Mouse (Mus musculus) layer of hippocampus, adult 2 months (tissue): ENCODE data around the gene Prpsap2. TPM values are rescaled to one million over a fixed set of nuclear protein-coding genes. Genes with fewer than 3 reads are reported as not detected.
"Not testable (repeated sequence)": the region's sequence is repeated elsewhere in the genome, so short reads cannot be mapped to it uniquely, and the experiment has no call there.

Experiments
- DNase-seq, 2 experiments: peaks; one replicate each; pipeline ENCODE4 v3.0.0; 2022; ENCODE audit warnings: low spot score in 2 of 2
- H3K27ac ChIP-seq: fragments of 200-600 bp; 2 replicates; pipeline ENCODE4 v1.8.1; 2022
- H3K4me3 ChIP-seq: fragments of 200-600 bp; 2 replicates; pipeline ENCODE4 v1.8.1; 2022; ENCODE audit warnings: mild to moderate bottlenecking
- CTCF ChIP-seq: fragments of 200-600 bp; conservative IDR thresholded peaks from 2 replicates; pipeline ENCODE4 v1.8.1; 2022; ENCODE audit warnings: antibody characterized with exemption, mild to moderate bottlenecking, moderate library complexity
- long read RNA-seq, 2 experiments: library from polyadenylated mRNA; stranded (forward); transcript quantifications; one replicate each; pipeline ENCODE4 v2.0.0; 2021; ENCODE audit warnings: borderline mapping rate in 2 of 2
- total RNA-seq, 2 experiments: library from RNA; stranded (reverse); gene quantifications; 2 replicates each; pipeline ENCODE4 v1.2.3; 2021

The Prpsap2 gene
- total RNA-seq, result 10 to 100 TPM; 50.8 to 51.0 TPM
- long read RNA-seq, experiment 1, transcript Prpsap2-201 (12 exons, 1,837 nt), result major isoform, 8 of 13 reads
- long read RNA-seq, experiment 1, partial matches to known transcripts, result 2 of 13 reads
- long read RNA-seq, experiment 1, other reads (novel, unspliced or antisense), result 1 of 13 reads
- long read RNA-seq, experiment 2, transcript Prpsap2-201 (12 exons, 1,837 nt), result major isoform, 7 of 13 reads
- long read RNA-seq, experiment 2, partial matches to known transcripts, result 2 of 13 reads
- long read RNA-seq, experiment 2, other reads (novel, unspliced or antisense), result 2 of 13 reads

DNA sequence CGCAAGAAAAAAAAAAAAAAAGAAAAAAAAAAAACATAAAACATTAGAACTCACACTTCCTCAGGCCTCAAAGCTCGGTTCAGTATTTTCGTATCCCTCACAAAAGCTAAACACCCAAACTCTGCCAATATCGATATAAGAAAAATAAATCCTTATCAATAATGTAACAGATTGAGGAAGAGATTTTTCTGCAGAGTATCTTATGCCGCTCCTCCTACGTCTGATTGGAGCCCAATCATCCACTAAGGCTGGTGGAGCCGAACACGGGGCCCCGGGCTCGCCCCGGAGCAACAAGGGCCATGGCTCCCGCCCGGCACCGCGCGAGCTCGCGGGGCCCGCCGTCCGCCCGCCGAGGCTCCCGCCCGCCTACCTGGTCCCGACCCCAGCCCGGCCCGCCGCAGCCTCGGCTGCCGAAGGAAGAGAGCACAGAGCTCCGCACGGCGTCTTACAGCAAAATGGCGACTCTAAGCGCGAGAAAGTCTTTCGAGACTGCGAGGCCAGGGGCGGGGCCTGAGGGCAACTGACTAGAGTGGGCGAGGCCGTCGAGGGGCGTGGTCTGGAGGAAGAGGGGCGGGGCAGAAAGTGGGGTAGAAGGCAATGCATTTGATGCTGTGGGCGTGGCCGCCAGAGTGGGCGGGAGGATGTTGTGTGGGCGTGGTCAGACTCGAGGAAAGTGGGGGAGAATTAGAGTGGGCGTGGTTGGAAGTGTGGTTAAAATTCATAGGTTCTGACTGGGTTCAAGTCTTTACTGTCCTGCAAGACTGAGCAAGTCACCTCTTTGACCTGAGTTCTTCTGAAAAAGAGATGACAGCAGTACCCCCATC, at the start of gene Prpsap2:
Gene Prpsap2, minus strand, starts transcription at position 505 of the 824 bp plus-strand sequence.
- H3K4me3 ChIP-seq, result peak within 1 kb of the TSS; percentile 75
- peak; percentile 97 to 98 for DNase-seq
- H3K27ac ChIP-seq, result peak within 1 kb of the TSS; percentile 85
- no peak for TF ChIP-seq CTCF

DNA sequence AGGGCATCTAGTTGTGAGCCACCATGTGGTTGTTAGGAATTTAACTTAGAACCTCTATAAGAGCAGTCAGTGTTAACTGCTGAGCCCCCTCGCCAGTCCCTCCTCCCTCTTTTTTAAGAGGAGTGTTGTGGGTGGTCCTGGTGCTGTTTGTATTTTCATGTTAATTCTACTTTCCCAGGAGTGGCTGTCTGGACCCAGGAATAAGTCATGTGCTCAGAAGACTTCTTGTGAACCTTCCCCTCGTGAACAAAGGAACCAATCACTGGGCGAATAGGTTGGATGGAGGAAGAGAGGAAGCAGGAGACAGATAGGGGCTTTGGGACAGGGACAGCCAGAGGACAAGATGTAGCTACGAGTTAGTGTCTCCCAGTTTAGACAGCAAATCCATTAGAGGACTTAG, 47.9 kb upstream of the Prpsap2 start:
- Histone ChIP-seq H3K27ac (no peak overlapping the region), H3K4me3 (no peak overlapping the region)
- no peak for DNase-seq
- 0 out of 2 replicates have a peak, but pooled peaks have one; percentile 5 for TF ChIP-seq CTCF

DNA sequence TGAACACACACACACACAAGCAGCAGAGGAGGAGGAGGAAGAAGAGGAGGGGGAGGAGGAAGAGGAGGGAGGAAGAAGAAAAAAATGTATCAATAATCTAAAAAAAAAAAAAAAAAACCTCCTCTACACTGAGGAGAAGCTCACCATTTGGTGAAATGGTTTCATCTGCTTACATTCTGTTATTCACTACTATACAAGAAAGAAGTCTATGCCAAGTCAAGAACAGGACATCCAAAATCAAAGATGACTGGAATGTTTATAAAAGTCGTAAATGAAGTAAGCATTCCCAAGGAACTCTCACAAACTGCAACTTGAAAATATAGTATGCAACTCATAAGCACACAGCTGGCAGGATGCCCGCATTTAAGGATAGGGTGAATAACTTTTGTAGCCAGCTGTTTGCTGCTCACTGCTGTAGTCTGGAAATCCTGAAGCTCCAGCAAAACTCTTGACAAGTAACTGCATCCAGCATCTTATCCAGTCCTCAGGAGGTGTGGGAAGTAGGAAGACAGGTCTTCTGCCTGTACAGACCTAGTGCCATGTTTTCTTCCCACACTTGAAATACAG, 46.7 kb upstream of the Prpsap2 start:
- Histone ChIP-seq H3K27ac (no peak overlapping the region), H3K4me3 (no peak overlapping the region)
- DNase-seq, result no peak
- TF ChIP-seq CTCF, result no peak

DNA sequence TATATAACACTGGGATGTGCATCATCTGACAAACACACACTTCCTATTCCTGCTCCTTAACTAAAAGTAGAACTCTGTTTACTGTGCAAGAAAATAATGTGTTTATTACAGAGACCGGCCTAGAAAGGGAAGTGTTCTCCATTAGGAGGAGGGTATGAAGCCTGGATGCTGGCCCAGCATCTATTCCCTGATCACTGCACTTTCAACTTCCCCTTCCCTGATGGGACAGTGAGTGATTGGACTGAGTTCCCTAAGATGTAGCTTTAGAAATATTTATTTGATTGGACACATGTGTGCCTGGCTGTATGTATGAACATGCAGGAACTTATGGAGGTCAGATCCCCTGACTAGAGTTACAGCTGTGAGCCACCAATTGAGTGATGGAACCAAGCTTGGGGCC, 31.6 kb upstream of the Prpsap2 start:
- DNase-seq, result no peak
- Histone ChIP-seq H3K27ac (no peak overlapping the region), H3K4me3 (no peak overlapping the region)
- TF ChIP-seq CTCF, result no peak

DNA sequence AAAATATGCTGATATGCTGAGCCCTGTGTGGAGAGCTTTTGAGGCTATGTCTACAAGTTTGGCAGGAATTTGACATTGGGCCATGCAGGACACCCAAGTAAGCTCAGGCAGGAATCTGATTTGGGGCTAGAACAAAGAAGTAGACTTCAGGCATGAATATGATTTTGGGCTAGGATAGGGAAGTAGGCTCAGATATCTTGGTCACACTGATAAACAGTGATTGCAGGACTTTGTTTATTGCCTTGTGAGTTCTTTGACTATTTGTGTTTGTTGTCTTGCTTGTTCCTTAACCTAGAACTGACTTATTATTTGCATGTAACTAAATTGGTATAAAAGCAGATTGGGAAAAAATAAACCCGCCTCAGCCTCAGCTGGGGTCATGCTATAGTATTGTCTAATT, 26.7 kb upstream of the Prpsap2 start:
- no peak for TF ChIP-seq CTCF
- DNase-seq, result no peak

GRCm38 (mm10) chr11:61782526-61782925, 20.6 kb upstream of the Prpsap2 start:
- DNase-seq, H3K27ac ChIP-seq, H3K4me3 ChIP-seq: not testable (repeated sequence)

More for the DNA sequence above, 26.7 kb upstream of the Prpsap2 start:
- no peak overlapping the region for H3K27ac ChIP-seq
- no peak overlapping the region for H3K4me3 ChIP-seq

DNA sequence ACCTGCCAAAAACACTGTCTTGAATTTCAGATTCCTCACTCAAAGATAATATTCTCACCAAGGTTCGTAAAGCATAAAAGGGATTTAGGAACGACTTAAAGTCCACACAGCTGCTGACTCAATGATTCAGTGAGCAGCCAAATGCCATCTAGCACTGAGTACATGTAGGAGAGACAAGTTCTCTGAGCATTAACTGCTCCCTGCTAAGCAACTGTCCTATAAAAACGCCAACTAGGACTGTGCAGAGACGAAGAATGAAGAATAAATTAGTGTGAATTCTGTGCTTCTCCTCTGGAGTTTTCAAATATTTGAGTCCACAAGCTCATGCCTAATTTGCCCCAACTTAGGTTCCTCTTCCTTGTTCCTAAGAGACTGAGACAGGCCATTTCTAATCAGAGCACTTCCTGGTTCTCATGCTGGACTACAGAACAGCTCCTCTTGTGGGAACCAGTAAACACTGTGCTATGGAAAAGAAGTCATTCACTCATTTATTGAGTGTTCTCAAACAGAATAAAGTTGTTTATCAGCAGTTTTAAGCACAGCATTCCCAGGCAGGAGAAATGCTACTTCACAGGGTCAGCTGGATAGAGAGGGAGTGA, 12.8 kb upstream of the Prpsap2 start:
- DNase-seq, result peak; percentile 30 to 68
- peak; percentile 39; the same call in 1 of the 2 replicates for TF ChIP-seq CTCF
- Histone ChIP-seq H3K27ac (peak overlapping the region; percentile 77), H3K4me3 (no peak overlapping the region)

DNA sequence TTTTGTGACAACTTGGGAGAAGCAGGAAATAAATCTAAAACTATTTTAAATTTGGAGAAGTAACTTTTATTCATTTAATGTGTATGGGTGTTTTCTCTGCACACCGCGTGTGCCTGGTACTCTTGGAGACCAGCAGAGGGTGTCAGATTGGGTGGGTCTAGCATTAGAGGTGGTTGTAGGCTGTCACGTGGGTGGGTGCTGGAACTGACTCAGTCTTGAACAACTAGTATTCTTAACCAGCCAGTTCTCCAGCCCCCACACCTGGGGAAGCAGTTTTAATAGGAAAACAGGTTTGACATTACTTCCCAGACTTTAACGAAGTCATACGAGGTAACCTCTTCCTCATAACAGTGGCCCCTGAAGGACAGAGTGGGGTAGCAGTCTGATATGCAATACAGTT, 1.4 kb downstream of the Prpsap2 start:
- TF ChIP-seq CTCF, result peak; percentile 67
- peak in 1 of 2 experiments; percentile 29 for DNase-seq
- Histone ChIP-seq H3K27ac (peak overlapping the region; percentile 85; the same call in 1 of the 2 replicates), H3K4me3 (peak overlapping the region; percentile 75)

DNA sequence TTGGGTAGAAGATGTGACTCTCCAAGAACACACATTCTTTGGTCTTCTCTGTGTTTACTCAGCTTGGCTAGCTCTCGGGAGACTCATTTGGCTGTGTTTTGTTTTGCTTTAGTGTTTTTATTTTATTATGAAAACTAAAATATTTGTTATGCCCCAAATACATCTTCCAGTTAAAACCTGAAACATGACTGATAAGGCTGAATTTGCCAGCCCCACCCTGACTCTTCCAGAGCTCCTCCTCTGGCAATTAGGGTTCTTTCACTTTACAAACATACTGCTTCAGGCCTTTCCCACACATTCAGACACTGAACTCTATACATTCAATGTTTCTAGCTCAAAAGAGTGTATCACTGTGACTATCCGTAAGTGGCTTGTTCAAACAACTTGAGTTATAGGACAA, 4.7 kb downstream of the Prpsap2 start:
- DNase-seq, result no peak
- Histone ChIP-seq H3K27ac (no peak overlapping the region), H3K4me3 (no peak overlapping the region)
- no peak for TF ChIP-seq CTCF

DNA sequence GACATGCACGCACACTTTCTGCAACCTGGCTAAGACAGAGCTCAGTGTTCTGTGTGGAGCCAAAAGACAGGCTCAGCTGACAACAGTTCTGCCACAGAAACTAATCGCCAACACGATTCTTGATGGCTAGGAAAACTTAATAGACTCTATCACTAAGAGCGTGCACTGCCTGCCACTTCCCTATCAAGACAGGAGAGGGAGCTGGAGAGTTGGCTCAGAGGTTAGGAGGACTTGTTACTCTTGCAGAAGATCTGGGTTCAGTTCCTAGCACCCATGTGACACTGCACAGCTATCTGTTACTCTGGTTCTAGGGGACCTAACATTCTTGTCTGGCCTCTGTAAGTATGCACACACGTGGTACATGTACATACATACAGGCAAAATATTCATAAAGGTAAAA, 10.3 kb downstream of the Prpsap2 start:
- TF ChIP-seq CTCF, result peak; percentile 80
- DNase-seq, result no peak
- H3K4me3 ChIP-seq, result no peak overlapping the region
- no peak overlapping the region for H3K27ac ChIP-seq

DNA sequence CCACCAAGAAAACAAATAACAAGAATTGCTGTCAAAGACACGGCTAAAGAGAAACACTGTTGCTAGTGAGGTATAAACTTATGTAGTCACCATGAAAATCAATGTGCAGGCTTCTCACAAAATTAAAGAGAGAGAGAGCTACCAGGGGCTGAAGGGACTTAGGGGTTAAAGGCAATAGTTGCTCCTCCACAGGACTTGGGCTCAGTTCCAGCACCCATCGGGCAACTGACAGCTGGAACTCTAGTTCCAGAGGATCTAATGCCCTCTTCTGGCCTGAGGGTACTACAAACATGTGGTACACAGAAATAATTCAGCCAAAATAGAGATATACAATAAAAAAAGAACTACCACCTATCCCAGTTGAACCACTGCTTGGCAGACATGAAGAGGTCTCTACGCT, 14.7 kb downstream of the Prpsap2 start:
- Histone ChIP-seq H3K4me3 (no peak overlapping the region), H3K27ac (no peak overlapping the region)
- TF ChIP-seq CTCF, result 0 out of 2 replicates have a peak, but pooled peaks have one; percentile 14
- no peak for DNase-seq

GRCm38 (mm10) chr11:61745781-61746180, 16.1 kb downstream of the Prpsap2 start:
- DNase-seq, result no peak
- 0 out of 2 replicates have a peak, but pooled peaks have one; percentile 11 for TF ChIP-seq CTCF
- no peak overlapping the region for H3K27ac ChIP-seq
- H3K4me3 ChIP-seq, result no peak overlapping the region

DNA sequence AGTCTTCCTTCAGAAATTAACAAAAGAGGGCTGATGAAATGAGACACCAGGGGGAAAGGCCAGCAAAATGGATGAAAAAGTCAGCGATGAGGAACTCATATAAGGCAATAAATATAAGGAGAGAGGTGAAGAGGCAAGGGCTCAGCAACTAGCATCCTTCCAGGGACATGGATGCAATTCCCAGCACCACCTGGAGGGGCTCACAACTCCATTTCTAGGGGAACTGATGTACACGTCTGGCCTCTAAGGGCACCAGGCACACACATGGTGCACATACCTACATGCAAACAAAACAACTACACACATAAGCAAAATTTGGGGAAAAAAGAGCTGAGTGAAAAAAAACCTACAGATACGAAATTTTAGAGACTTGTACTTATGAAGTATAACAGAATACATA, 17.4 kb downstream of the Prpsap2 start:
- peak; percentile 65 for TF ChIP-seq CTCF
- peak overlapping the region; percentile 36; the same call in 1 of the 2 replicates for H3K27ac ChIP-seq
- no peak overlapping the region for H3K4me3 ChIP-seq
- no peak for DNase-seq
